Mouse (Mus musculus): ENCODE results near the gene Prss16. TPM values are rescaled to one million over a fixed set of nuclear protein-coding genes. Genes with fewer than 3 reads are reported as not detected.

Gene Prss16
- total and polyA plus RNA-seq, 3 experiments = 0.47 TPM; not detected in 2

- DNase-seq (ENCODE audit: low read depth, low spot score) = no peak
- TF ChIP-seq POLR2AphosphoS5 (IDR thresholded peaks at IDR 0.05; ENCODE audit: borderline replicate concordance, low read depth, low read length) (no peak), ZMIZ1 (IDR thresholded peaks at IDR 0.05; ENCODE audit: low read depth, low read length) (no peak), USF1 (IDR thresholded peaks at IDR 0.05; ENCODE audit: low read depth, low read length) (no peak), HCFC1 (IDR thresholded peaks at IDR 0.05; ENCODE audit: low read depth, low read length) (0 out of 2 replicates have a peak, but pooled peaks have one; percentile 28)
- peak overlapping the region; percentile 33; the same call in 1 of the 2 replicates for H3K27ac ChIP-seq (ENCODE audit: control insufficient read depth, low read depth, low read length)
- H3K4me3 ChIP-seq (ENCODE audit: control insufficient read depth in 1 of 2, insufficient read depth in 1 of 2, low read depth in 2 of 2, low read length in 2 of 2) = peak overlapping the region; percentile 40 to 43
- peaks cover 0 to 12% of the 10 kb centered on the region in 2 experiments; a peak in 2 of 4 replicates for H3K36me3 ChIP-seq (ENCODE audit: control insufficient read depth in 1 of 2, insufficient read depth in 2 of 2, low read length in 2 of 2)
- peak overlapping the region; percentile 32 for H3K9ac ChIP-seq (ENCODE audit: control insufficient read depth, low read depth, low read length, poor library complexity, severe bottlenecking)
- H3K27me3 ChIP-seq (ENCODE audit: control insufficient read depth in 1 of 2, insufficient read depth in 2 of 2, low read length in 2 of 2) = peaks cover 2 to 6% of the 10 kb centered on the region in 2 experiments; a peak in 3 of 4 replicates
- no peaks in the 10 kb centered on the region for H3K79me2 ChIP-seq (ENCODE audit: control insufficient read depth, insufficient read depth, low read length, poor library complexity)
- H3K4me1 ChIP-seq (ENCODE audit: control insufficient read depth in 1 of 2, insufficient read depth in 2 of 2, low read length in 2 of 2) = peaks cover 0 to 21% of the 10 kb centered on the region in 2 experiments; a peak in 2 of 4 replicates
- H3K9me3 ChIP-seq (replicated peaks; ENCODE audit: insufficient read depth, low read length) = no peaks in the 10 kb centered on the region
Observed at GRCm38 (mm10) chr13:22001346-22001745, 8.2 kb downstream of the Prss16 start.

GRCm38 (mm10) chr13:21999147-21999546 is 10.4 kb downstream of the Prss16 start:
- no peak overlapping the region for H3K9ac ChIP-seq (ENCODE audit: control insufficient read depth, low read depth, low read length, poor library complexity, severe bottlenecking)
- no peak overlapping the region for H3K4me3 ChIP-seq (ENCODE audit: control insufficient read depth in 1 of 2, insufficient read depth in 1 of 2, low read depth in 2 of 2, low read length in 2 of 2)
- H3K79me2 ChIP-seq (ENCODE audit: control insufficient read depth, insufficient read depth, low read length, poor library complexity) = no peaks in the 10 kb centered on the region
- H3K4me1 ChIP-seq (ENCODE audit: control insufficient read depth in 1 of 2, insufficient read depth in 2 of 2, low read length in 2 of 2) = peaks cover 0 to 27% of the 10 kb centered on the region in 2 experiments; a peak in 2 of 4 replicates
- H3K27ac ChIP-seq (ENCODE audit: control insufficient read depth, low read depth, low read length) = no peak overlapping the region
- DNase-seq (ENCODE audit: low read depth, low spot score) = no peak
- H3K27me3 ChIP-seq (ENCODE audit: control insufficient read depth in 1 of 2, insufficient read depth in 2 of 2, low read length in 2 of 2) = peaks cover 2 to 6% of the 10 kb centered on the region in 2 experiments; a peak in 3 of 4 replicates
- peaks cover 0 to 16% of the 10 kb centered on the region in 2 experiments; a peak in 2 of 4 replicates for H3K36me3 ChIP-seq (ENCODE audit: control insufficient read depth in 1 of 2, insufficient read depth in 2 of 2, low read length in 2 of 2)
- no peaks in the 10 kb centered on the region for H3K9me3 ChIP-seq (replicated peaks; ENCODE audit: insufficient read depth, low read length)
- no peak for TF ChIP-seq BHLHE40 (IDR thresholded peaks at IDR 0.05; ENCODE audit: borderline replicate concordance, low read depth, low read length)
- TF ChIP-seq CHD2 (IDR thresholded peaks at IDR 0.05; ENCODE audit: low read length) = no peak
- TF ChIP-seq MAX (IDR thresholded peaks at IDR 0.05; ENCODE audit: low read length) = no peak
- no peak for TF ChIP-seq KAT2A (conservative IDR thresholded peaks at IDR 0.05; ENCODE audit: low read depth, low read length)

GRCm38 (mm10) chr13:21998412-21998811 is 11.1 kb downstream of the Prss16 start:
- Histone ChIP-seq H3K27ac (ENCODE audit: control insufficient read depth, low read depth, low read length) (no peak overlapping the region), H3K4me1 (ENCODE audit: control insufficient read depth in 1 of 2, insufficient read depth in 2 of 2, low read length in 2 of 2) (peaks cover 0 to 24% of the 10 kb centered on the region in 2 experiments; a peak in 2 of 4 replicates), H3K27me3 (ENCODE audit: control insufficient read depth in 1 of 2, insufficient read depth in 2 of 2, low read length in 2 of 2) (peaks cover 2 to 6% of the 10 kb centered on the region in 2 experiments; a peak in 3 of 4 replicates), H3K36me3 (ENCODE audit: control insufficient read depth in 1 of 2, insufficient read depth in 2 of 2, low read length in 2 of 2) (peaks cover 0 to 16% of the 10 kb centered on the region in 2 experiments; a peak in 2 of 4 replicates), H3K79me2 (ENCODE audit: control insufficient read depth, insufficient read depth, low read length, poor library complexity) (no peaks in the 10 kb centered on the region), H3K9me3 (replicated peaks; ENCODE audit: insufficient read depth, low read length) (no peaks in the 10 kb centered on the region), H3K9ac (ENCODE audit: control insufficient read depth, low read depth, low read length, poor library complexity, severe bottlenecking) (no peak overlapping the region), H3K4me3 (ENCODE audit: control insufficient read depth in 1 of 2, insufficient read depth in 1 of 2, low read depth in 2 of 2, low read length in 2 of 2) (no peak overlapping the region)
- TF ChIP-seq ZC3H11A (IDR thresholded peaks at IDR 0.05; ENCODE audit: low read depth, low read length) (no peak), ZNF384 (IDR thresholded peaks at IDR 0.05; ENCODE audit: low read depth, low read length) (peak; percentile 43)
- DNase-seq (ENCODE audit: low read depth, low spot score) = no peak
